Mouse (Mus musculus): ENCODE data around the gene Col9a3.

Col9a3 gene

GRCm38 (mm10) chr2:180611882-180612281, 14.3 kb downstream of the Col9a3 start:
- no peak for ATAC-seq (ENCODE audit: insufficient number of reproducible peaks, low FRiP score, low TSS enrichment)

- ATAC-seq (ENCODE audit: insufficient number of reproducible peaks, low FRiP score, low TSS enrichment) = no peak; the same call in 1 of the 2 replicates
These were observed 44.3 kb downstream of the Col9a3 start for GRCm38 (mm10) chr2:180641576-180642554.

- no peak for ATAC-seq (ENCODE audit: insufficient number of reproducible peaks, low FRiP score, low TSS enrichment)
These were observed 45.1 kb downstream of the Col9a3 start, which contains the start of gene Tcfl5 for GRCm38 (mm10) chr2:180642555-180643260. Gene Tcfl5, minus strand, starts transcription at chr2:180642708.

- no peak for ATAC-seq (ENCODE audit: insufficient number of reproducible peaks, low FRiP score, low TSS enrichment)
These were observed 46.0 kb downstream of the Col9a3 start for GRCm38 (mm10) chr2:180643626-180644025.

- ATAC-seq (ENCODE audit: insufficient number of reproducible peaks, low FRiP score, low TSS enrichment) = no peak
These were observed 49.3 kb downstream of the Col9a3 start for GRCm38 (mm10) chr2:180646841-180647240.

- no peak for ATAC-seq (ENCODE audit: insufficient number of reproducible peaks, low FRiP score, low TSS enrichment)
These were observed 57.1 kb downstream of the Col9a3 start for GRCm38 (mm10) chr2:180654666-180655065.

- no peak for ATAC-seq (ENCODE audit: insufficient number of reproducible peaks, low FRiP score, low TSS enrichment)
These were observed 57.6 kb downstream of the Col9a3 start for GRCm38 (mm10) chr2:180655150-180655549.

- ATAC-seq (ENCODE audit: insufficient number of reproducible peaks, low FRiP score, low TSS enrichment) = no peak
These were observed 59.9 kb downstream of the Col9a3 start for GRCm38 (mm10) chr2:180657394-180658013.

GRCm38 (mm10) chr2:180658381-180658780, 60.8 kb downstream of the Col9a3 start:
- ATAC-seq (ENCODE audit: insufficient number of reproducible peaks, low FRiP score, low TSS enrichment) = no peak

- ATAC-seq (ENCODE audit: insufficient number of reproducible peaks, low FRiP score, low TSS enrichment) = 0 out of 2 replicates have a peak, but pooled peaks have one; percentile 9
These were observed 62.0 kb downstream of the Col9a3 start for GRCm38 (mm10) chr2:180659353-180660150.

- ATAC-seq (ENCODE audit: insufficient number of reproducible peaks, low FRiP score, low TSS enrichment) = no peak
These were observed 62.9 kb downstream of the Col9a3 start for GRCm38 (mm10) chr2:180660521-180660920.

GRCm38 (mm10) chr2:180662008-180662407, 64.4 kb downstream of the Col9a3 start:
- no peak for ATAC-seq (ENCODE audit: insufficient number of reproducible peaks, low FRiP score, low TSS enrichment)
